Mouse (Mus musculus): ENCODE results near the gene Thbs4.

Thbs4 gene

GRCm38 (mm10) chr13:92794462-92795214, at the start of gene Thbs4:
Thbs4 (minus strand) TSS chr13:92794818.
- DNase-seq (ENCODE audit: low spot score in 2 of 2) = no peak

GRCm38 (mm10) chr13:92833162-92833561, 38.5 kb upstream of the Thbs4 start:
- DNase-seq (ENCODE audit: low spot score in 2 of 2) = no peak

- DNase-seq (ENCODE audit: low spot score in 2 of 2) = no peak
Observed at GRCm38 (mm10) chr13:92828820-92829219, 34.2 kb upstream of the Thbs4 start.

GRCm38 (mm10) chr13:92817357-92817756, 22.7 kb upstream of the Thbs4 start:
- DNase-seq (ENCODE audit: low spot score in 2 of 2) = no peak

- DNase-seq (ENCODE audit: low spot score in 2 of 2) = no peak
Observed at GRCm38 (mm10) chr13:92816329-92816728, 21.7 kb upstream of the Thbs4 start.

GRCm38 (mm10) chr13:92810592-92810991, 16.0 kb upstream of the Thbs4 start:
- peak in 1 of 2 experiments; percentile 61 for DNase-seq (ENCODE audit: low spot score in 2 of 2)

- no peak for DNase-seq (ENCODE audit: low spot score in 2 of 2)
Observed at GRCm38 (mm10) chr13:92807849-92808248, 13.2 kb upstream of the Thbs4 start.

- DNase-seq (ENCODE audit: low spot score in 2 of 2) = no peak
Observed at GRCm38 (mm10) chr13:92806785-92807184, 12.2 kb upstream of the Thbs4 start.

GRCm38 (mm10) chr13:92799306-92799925, 4.8 kb upstream of the Thbs4 start:
- DNase-seq (ENCODE audit: low spot score in 2 of 2) = peak; percentile 23 to 25

GRCm38 (mm10) chr13:92798830-92799229, 4.2 kb upstream of the Thbs4 start:
- DNase-seq (ENCODE audit: low spot score in 2 of 2) = no peak

GRCm38 (mm10) chr13:92793636-92794035, 982 bp downstream of the Thbs4 start:
- DNase-seq (ENCODE audit: low spot score in 2 of 2) = no peak

- DNase-seq (ENCODE audit: low spot score in 2 of 2) = no peak
Observed at GRCm38 (mm10) chr13:92791474-92791873, 3.1 kb downstream of the Thbs4 start.

- no peak for DNase-seq (ENCODE audit: low spot score in 2 of 2)
Observed at GRCm38 (mm10) chr13:92784311-92784710, 10.3 kb downstream of the Thbs4 start.

GRCm38 (mm10) chr13:92783551-92783950, 11.1 kb downstream of the Thbs4 start:
- no peak for DNase-seq (ENCODE audit: low spot score in 2 of 2)

GRCm38 (mm10) chr13:92780927-92781326, 13.7 kb downstream of the Thbs4 start:
- no peak for DNase-seq (ENCODE audit: low spot score in 2 of 2)

GRCm38 (mm10) chr13:92780076-92780475, 14.5 kb downstream of the Thbs4 start:
- DNase-seq (ENCODE audit: low spot score in 2 of 2) = no peak

- DNase-seq (ENCODE audit: low spot score in 2 of 2) = no peak
Observed at GRCm38 (mm10) chr13:92778642-92779041, 16.0 kb downstream of the Thbs4 start.

GRCm38 (mm10) chr13:92775916-92776315, 18.7 kb downstream of the Thbs4 start:
- DNase-seq (ENCODE audit: low spot score in 2 of 2) = no peak

GRCm38 (mm10) chr13:92774887-92775286, 19.7 kb downstream of the Thbs4 start:
- DNase-seq (ENCODE audit: low spot score in 2 of 2) = no peak

- no peak for DNase-seq (ENCODE audit: low spot score in 2 of 2)
Observed at GRCm38 (mm10) chr13:92772500-92772899, 22.1 kb downstream of the Thbs4 start.

GRCm38 (mm10) chr13:92771566-92771965, 23.1 kb downstream of the Thbs4 start:
- no peak for DNase-seq (ENCODE audit: low spot score in 2 of 2)

GRCm38 (mm10) chr13:92765454-92766242, 29.0 kb downstream of the Thbs4 start:
- no peak for DNase-seq (ENCODE audit: low spot score in 2 of 2)

GRCm38 (mm10) chr13:92762322-92762721, 32.3 kb downstream of the Thbs4 start:
- DNase-seq (ENCODE audit: low spot score in 2 of 2) = no peak

Data from frontal cortex, postnatal 36 days (tissue).